Mouse (Mus musculus): ENCODE data around the gene Bst2. TPM values are rescaled to one million over a fixed set of nuclear protein-coding genes. Genes with fewer than 3 reads are reported as not detected.

The Bst2 gene
- polyA plus RNA-seq, 1 experiment from 2014 or later = 5.6 TPM

DNA sequence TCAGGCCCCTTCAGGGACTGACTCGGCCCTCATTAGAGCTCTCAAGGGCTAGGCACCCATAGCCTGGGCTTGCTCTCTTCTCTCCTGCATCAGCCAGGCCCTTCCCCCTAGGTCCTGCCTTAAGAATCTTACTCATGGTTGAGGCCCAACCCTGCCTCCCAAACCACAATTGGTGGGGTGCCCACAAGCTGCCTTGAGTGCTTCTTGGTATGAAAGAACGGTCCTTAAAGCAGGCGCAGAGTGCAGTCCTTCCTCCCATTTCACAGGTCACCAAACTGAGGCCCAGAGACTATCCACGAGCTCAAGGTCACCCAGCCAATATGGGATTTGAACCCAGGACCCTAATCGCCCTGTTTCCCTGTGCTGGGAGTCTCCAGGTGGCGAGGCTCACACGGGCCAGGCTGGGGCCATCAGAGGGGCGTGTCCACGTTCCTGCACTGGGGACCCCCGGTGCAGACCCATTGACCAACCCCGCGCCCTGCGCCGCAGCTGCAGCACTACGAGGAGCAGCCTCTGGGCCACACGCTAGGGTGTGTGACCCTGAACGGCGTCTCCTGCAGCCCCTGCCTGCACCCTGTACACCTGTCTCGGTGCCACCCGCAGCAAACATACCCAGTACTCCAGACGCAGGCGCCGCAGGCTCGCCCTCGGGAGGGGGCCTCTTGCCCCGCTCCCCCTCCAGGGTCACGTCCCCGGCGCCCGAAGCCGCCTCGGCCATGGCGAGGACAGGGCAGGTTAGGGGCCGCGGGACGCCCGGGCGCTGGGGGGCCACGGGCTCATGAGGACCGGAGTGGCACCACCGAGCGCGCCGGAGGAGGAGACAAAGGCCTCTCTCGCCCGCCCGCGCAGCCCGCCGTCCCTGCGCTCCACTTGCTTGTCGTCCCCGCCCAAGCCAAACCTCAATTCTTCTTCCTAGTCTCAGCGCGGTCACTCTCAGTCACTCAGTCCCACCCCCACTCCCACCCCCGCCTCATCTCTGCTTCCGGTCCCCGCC is 51.8 kb downstream of the Bst2 start, which contains the start of gene Ano8:
Gene Ano8 (minus strand): TSS at position 822 of the 994 bp plus-strand sequence.
- DNase-seq (ENCODE audit: low spot score) = peak; percentile 90
- H3K27me3 ChIP-seq (ENCODE audit: low read depth, poor library complexity, severe bottlenecking) = peaks cover 20% of the 10 kb centered on the region
- WGBS = 6% methylated on average over 57 of the region's 58 CpGs
- peaks cover 59% of the 10 kb centered on the region for H3K4me1 ChIP-seq
- H3K4me3 ChIP-seq = peak within 1 kb of the TSS; percentile 90
- H3K9me3 ChIP-seq (replicated peaks) = no peaks in the 10 kb centered on the region
- H3K27ac ChIP-seq = peak within 1 kb of the TSS; percentile 97
- H3K36me3 ChIP-seq = peaks cover 52% of the 10 kb centered on the region

DNA sequence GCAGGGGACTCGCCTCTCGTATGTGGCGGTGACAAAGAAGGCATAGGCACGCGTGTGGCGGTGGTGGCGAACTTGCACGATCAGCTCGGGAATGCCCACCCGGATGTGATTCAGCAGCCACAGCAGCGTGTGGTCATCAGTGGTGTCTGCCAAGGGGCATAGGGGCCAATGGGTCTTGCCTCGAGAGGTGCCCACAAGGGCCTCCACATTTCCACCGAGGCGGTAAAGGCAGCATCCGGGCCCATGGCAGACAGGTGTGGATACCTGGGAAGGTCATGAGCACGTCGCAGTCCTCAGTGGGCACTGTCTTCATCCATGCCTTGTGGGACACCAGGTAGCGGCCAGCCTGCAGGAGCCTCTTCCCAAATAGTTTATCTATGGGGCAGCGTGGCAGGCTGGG is 52.5 kb downstream of the Bst2 start:
- Histone ChIP-seq H3K36me3 (peaks cover 52% of the 10 kb centered on the region), H3K27me3 (ENCODE audit: low read depth, poor library complexity, severe bottlenecking) (peaks cover 23% of the 10 kb centered on the region), H3K4me1 (peaks cover 53% of the 10 kb centered on the region), H3K4me3 (peak overlapping the region; percentile 90), H3K9me3 (replicated peaks) (no peaks in the 10 kb centered on the region), H3K27ac (0 out of 2 replicates have a peak overlapping the region, but pooled peaks have one; percentile 97)
- DNase-seq (ENCODE audit: low spot score) = no peak
- 94% methylated on average over 19 of the region's 19 CpGs for WGBS

Other genes with a start within 250 kb of the Bst2 start
- 92.4 and 95.0 TPM in 2 replicates for gene Use1, start 170.6 kb downstream of the Bst2 start, polyA plus RNA-seq (2016; fragmentation: Nextera tagmentation; extraction: Ambion mirVana)
- 4.3 and 5.4 TPM in 2 replicates for gene Ocel1, start 166.2 kb downstream of the Bst2 start, polyA plus RNA-seq (2016; fragmentation: Nextera tagmentation; extraction: Ambion mirVana)
- 77.4 and 87.2 TPM in 2 replicates for gene Nr2f6, start 155.5 kb downstream of the Bst2 start, polyA plus RNA-seq (2016; fragmentation: Nextera tagmentation; extraction: Ambion mirVana)
- 6.6 and 6.9 TPM in 2 replicates for gene Ushbp1, start 141.7 kb downstream of the Bst2 start, polyA plus RNA-seq (2016; fragmentation: Nextera tagmentation; extraction: Ambion mirVana)
- gene Babam1, start 140.6 kb downstream of the Bst2 start, polyA plus RNA-seq (2016; fragmentation: Nextera tagmentation; extraction: Ambion mirVana) = 123 and 131 TPM in 2 replicates
- gene Ankle1, start 131.4 kb downstream of the Bst2 start, polyA plus RNA-seq (2016; fragmentation: Nextera tagmentation; extraction: Ambion mirVana) = 34.2 and 38.4 TPM in 2 replicates
- 61.5 and 75.1 TPM in 2 replicates for gene Abhd8, start 73.8 kb downstream of the Bst2 start, polyA plus RNA-seq (2016; fragmentation: Nextera tagmentation; extraction: Ambion mirVana)
- 231 and 263 TPM in 2 replicates for gene Mrpl34, start 72.5 kb downstream of the Bst2 start, polyA plus RNA-seq (2016; fragmentation: Nextera tagmentation; extraction: Ambion mirVana)
- gene Dda1, start 68.3 kb downstream of the Bst2 start, polyA plus RNA-seq (2016; fragmentation: Nextera tagmentation; extraction: Ambion mirVana) = 130 and 138 TPM in 2 replicates
- 2.7 and 3.5 TPM in 2 replicates for gene Ano8, start 51.5 kb downstream of the Bst2 start, polyA plus RNA-seq (2016; fragmentation: Nextera tagmentation; extraction: Ambion mirVana)
- 26.8 and 28.2 TPM in 2 replicates for gene Gtpbp3, start 49.4 kb downstream of the Bst2 start, polyA plus RNA-seq (2016; fragmentation: Nextera tagmentation; extraction: Ambion mirVana)
- 74.6 and 77.7 TPM in 2 replicates for gene Plvap, start 25.7 kb downstream of the Bst2 start, polyA plus RNA-seq (2016; fragmentation: Nextera tagmentation; extraction: Ambion mirVana)
- 0.65 and 0.78 TPM in 2 replicates for gene Ccdc194, start 11.7 kb downstream of the Bst2 start, polyA plus RNA-seq (2016; fragmentation: Nextera tagmentation; extraction: Ambion mirVana)
- 76.2 and 77.5 TPM in 2 replicates for gene Mvb12a, start 5.5 kb upstream of the Bst2 start, polyA plus RNA-seq (2016; fragmentation: Nextera tagmentation; extraction: Ambion mirVana)
- gene Tmem221, start 21.4 kb upstream of the Bst2 start, polyA plus RNA-seq (2016; fragmentation: Nextera tagmentation; extraction: Ambion mirVana) = 0.29 and 0.45 TPM in 2 replicates
- gene Nxnl1, start 29.1 kb upstream of the Bst2 start, polyA plus RNA-seq (2016; fragmentation: Nextera tagmentation; extraction: Ambion mirVana) = not detected in 2 replicates
- 21.3 and 28.8 TPM in 2 replicates for gene Slc27a1, start 31.4 kb upstream of the Bst2 start, polyA plus RNA-seq (2016; fragmentation: Nextera tagmentation; extraction: Ambion mirVana)
- gene Pgls, start 54.7 kb upstream of the Bst2 start, polyA plus RNA-seq (2016; fragmentation: Nextera tagmentation; extraction: Ambion mirVana) = 241 and 263 TPM in 2 replicates
- gene Fam129c, start 60.2 kb upstream of the Bst2 start, polyA plus RNA-seq (2016; fragmentation: Nextera tagmentation; extraction: Ambion mirVana) = 2.8 and 4.0 TPM in 2 replicates
- 49.0 and 53.6 TPM in 2 replicates for gene Colgalt1, start 73.5 kb upstream of the Bst2 start, polyA plus RNA-seq (2016; fragmentation: Nextera tagmentation; extraction: Ambion mirVana)
- 0.40 and 0.51 TPM in 2 replicates for gene Unc13a, start 134.3 kb upstream of the Bst2 start, polyA plus RNA-seq (2016; fragmentation: Nextera tagmentation; extraction: Ambion mirVana)
- 3.7 and 4.6 TPM in 2 replicates for gene Jak3, start 138.8 kb upstream of the Bst2 start, polyA plus RNA-seq (2016; fragmentation: Nextera tagmentation; extraction: Ambion mirVana)
- gene Insl3, start 151.8 kb upstream of the Bst2 start, polyA plus RNA-seq (2016; fragmentation: Nextera tagmentation; extraction: Ambion mirVana) = 0.53 and 0.76 TPM in 2 replicates
- gene B3gnt3, start 164.3 kb upstream of the Bst2 start, polyA plus RNA-seq (2016; fragmentation: Nextera tagmentation; extraction: Ambion mirVana) = 0.67 and 1.2 TPM in 2 replicates
- 2.2 and 4.3 TPM in 2 replicates for gene Fcho1, start 188.3 kb upstream of the Bst2 start, polyA plus RNA-seq (2016; fragmentation: Nextera tagmentation; extraction: Ambion mirVana)

Data from limb, embryonic 10.5 days (tissue).